Mouse (Mus musculus): ENCODE measurements around the gene Tmem234. TPM values are rescaled to one million over a fixed set of nuclear protein-coding genes. Genes with fewer than 3 reads are reported as not detected.
A peak's percentile ranks its signal among the peaks of the same experiment; 100 is the strongest.

The Tmem234 gene
- polyA plus RNA-seq, 1 experiment = 53.2 TPM

- Histone ChIP-seq H3K4me1 (ENCODE audit: control insufficient read depth) (peaks cover 38% of the 10 kb centered on the region), H3K36me3 (ENCODE audit: control insufficient read depth) (peaks cover 60% of the 10 kb centered on the region), H3K4me3 (replicated peaks) (peak within 1 kb of the TSS; percentile 94), H3K9me3 (ENCODE audit: control insufficient read depth, low read length) (no peaks in the 10 kb centered on the region), H3K27me3 (ENCODE audit: control insufficient read depth) (no peaks in the 10 kb centered on the region)
- TF ChIP-seq TAL1 (IDR thresholded peaks at IDR 0.05; ENCODE audit: low read length) (no peak), GATA1 (IDR thresholded peaks at IDR 0.05; ENCODE audit: low read length) (no peak)
Measured at GRCm38 (mm10) chr4:129640638-129641467, 40.4 kb downstream of the Tmem234 start, which contains the start of gene Txlna. Txlna (minus strand) TSS chr4:129641065.

- Histone ChIP-seq H3K4me1 (ENCODE audit: control insufficient read depth) (peaks cover 38% of the 10 kb centered on the region), H3K9me3 (ENCODE audit: control insufficient read depth, low read length) (no peaks in the 10 kb centered on the region), H3K36me3 (ENCODE audit: control insufficient read depth) (peaks cover 60% of the 10 kb centered on the region), H3K4me3 (replicated peaks) (peak overlapping the region; percentile 94), H3K27me3 (ENCODE audit: control insufficient read depth) (no peaks in the 10 kb centered on the region)
- TF ChIP-seq GATA1 (IDR thresholded peaks at IDR 0.05; ENCODE audit: low read length) = no peak
- no peak for TF ChIP-seq TAL1 (IDR thresholded peaks at IDR 0.05; ENCODE audit: low read length)
Measured at GRCm38 (mm10) chr4:129641756-129642155, 41.3 kb downstream of the Tmem234 start.

- Histone ChIP-seq H3K4me3 (replicated peaks) (no peak overlapping the region), H3K4me1 (ENCODE audit: control insufficient read depth) (peaks cover 9% of the 10 kb centered on the region), H3K27me3 (ENCODE audit: control insufficient read depth) (no peaks in the 10 kb centered on the region), H3K36me3 (ENCODE audit: control insufficient read depth) (peaks cover 64% of the 10 kb centered on the region), H3K9me3 (ENCODE audit: control insufficient read depth, low read length) (no peaks in the 10 kb centered on the region)
- TF ChIP-seq GATA1 (IDR thresholded peaks at IDR 0.05; ENCODE audit: low read length) (no peak), TAL1 (IDR thresholded peaks at IDR 0.05; ENCODE audit: low read length) (no peak)
Measured at GRCm38 (mm10) chr4:129645204-129645603, 44.7 kb downstream of the Tmem234 start.

- peaks cover 91% of the 10 kb centered on the region for H3K36me3 ChIP-seq (ENCODE audit: control insufficient read depth)
- TF ChIP-seq GATA1 (IDR thresholded peaks at IDR 0.05; ENCODE audit: low read length) (no peak), TAL1 (IDR thresholded peaks at IDR 0.05; ENCODE audit: low read length) (no peak)
Measured at GRCm38 (mm10) chr4:129648656-129649055, 48.2 kb downstream of the Tmem234 start.

GRCm38 (mm10) chr4:129650359-129650758 lies 49.9 kb downstream of the Tmem234 start:
- Histone ChIP-seq H3K4me3 (replicated peaks) (no peak overlapping the region), H3K27me3 (ENCODE audit: control insufficient read depth) (no peaks in the 10 kb centered on the region), H3K36me3 (ENCODE audit: control insufficient read depth) (peaks cover 96% of the 10 kb centered on the region), H3K4me1 (ENCODE audit: control insufficient read depth) (no peaks in the 10 kb centered on the region; the same call in 1 of the 2 replicates), H3K9me3 (ENCODE audit: control insufficient read depth, low read length) (no peaks in the 10 kb centered on the region)
- TF ChIP-seq TAL1 (IDR thresholded peaks at IDR 0.05; ENCODE audit: low read length) (no peak), GATA1 (IDR thresholded peaks at IDR 0.05; ENCODE audit: low read length) (no peak)

More at GRCm38 (mm10) chr4:129648656-129649055, 48.2 kb downstream of the Tmem234 start:
- Histone ChIP-seq H3K4me1 (ENCODE audit: control insufficient read depth) (no peaks in the 10 kb centered on the region; the same call in 1 of the 2 replicates), H3K9me3 (ENCODE audit: control insufficient read depth, low read length) (no peaks in the 10 kb centered on the region), H3K4me3 (replicated peaks) (no peak overlapping the region), H3K27me3 (ENCODE audit: control insufficient read depth) (no peaks in the 10 kb centered on the region)

- Histone ChIP-seq H3K9me3 (ENCODE audit: control insufficient read depth, low read length) (no peaks in the 10 kb centered on the region), H3K36me3 (ENCODE audit: control insufficient read depth) (peaks cover 92% of the 10 kb centered on the region), H3K27me3 (ENCODE audit: control insufficient read depth) (no peaks in the 10 kb centered on the region), H3K4me3 (replicated peaks) (no peak overlapping the region), H3K4me1 (ENCODE audit: control insufficient read depth) (no peaks in the 10 kb centered on the region)
- TF ChIP-seq GATA1 (IDR thresholded peaks at IDR 0.05; ENCODE audit: low read length) = no peak
- TF ChIP-seq TAL1 (IDR thresholded peaks at IDR 0.05; ENCODE audit: low read length) = no peak
Measured at GRCm38 (mm10) chr4:129654770-129655169, 54.3 kb downstream of the Tmem234 start.

- Histone ChIP-seq H3K9me3 (ENCODE audit: control insufficient read depth, low read length) (no peaks in the 10 kb centered on the region), H3K27me3 (ENCODE audit: control insufficient read depth) (no peaks in the 10 kb centered on the region), H3K4me3 (replicated peaks) (no peak overlapping the region), H3K36me3 (ENCODE audit: control insufficient read depth) (peaks cover 68% of the 10 kb centered on the region), H3K4me1 (ENCODE audit: control insufficient read depth) (no peaks in the 10 kb centered on the region; the same call in 1 of the 2 replicates)
- TF ChIP-seq TAL1 (IDR thresholded peaks at IDR 0.05; ENCODE audit: low read length) = no peak
- no peak for TF ChIP-seq GATA1 (IDR thresholded peaks at IDR 0.05; ENCODE audit: low read length)
Measured at GRCm38 (mm10) chr4:129661584-129661983, 61.1 kb downstream of the Tmem234 start.

GRCm38 (mm10) chr4:129662255-129662813 lies 61.9 kb downstream of the Tmem234 start:
- Histone ChIP-seq H3K4me1 (ENCODE audit: control insufficient read depth) (no peaks in the 10 kb centered on the region; the same call in 1 of the 2 replicates), H3K36me3 (ENCODE audit: control insufficient read depth) (peaks cover 62% of the 10 kb centered on the region), H3K4me3 (replicated peaks) (no peak overlapping the region), H3K9me3 (ENCODE audit: control insufficient read depth, low read length) (no peaks in the 10 kb centered on the region), H3K27me3 (ENCODE audit: control insufficient read depth) (no peaks in the 10 kb centered on the region)
- TF ChIP-seq GATA1 (IDR thresholded peaks at IDR 0.05; ENCODE audit: low read length) (no peak), TAL1 (IDR thresholded peaks at IDR 0.05; ENCODE audit: low read length) (no peak)

- Histone ChIP-seq H3K4me1 (ENCODE audit: control insufficient read depth) (peaks cover 29% of the 10 kb centered on the region), H3K27me3 (ENCODE audit: control insufficient read depth) (no peaks in the 10 kb centered on the region), H3K9me3 (ENCODE audit: control insufficient read depth, low read length) (no peaks in the 10 kb centered on the region), H3K36me3 (ENCODE audit: control insufficient read depth) (peaks cover 9% of the 10 kb centered on the region), H3K4me3 (replicated peaks) (peak overlapping the region; percentile 79)
- TF ChIP-seq GATA1 (IDR thresholded peaks at IDR 0.05; ENCODE audit: low read length) (no peak), TAL1 (IDR thresholded peaks at IDR 0.05; ENCODE audit: low read length) (no peak)
Measured at GRCm38 (mm10) chr4:129671491-129672082, 71.1 kb downstream of the Tmem234 start.
